Mouse (Mus musculus) bone marrow, adult 2 months (tissue): ENCODE results near the gene Armc5.

Experiments used
- CTCF ChIP-seq: fragments of 200-500 bp; IDR thresholded peaks from 2 replicates; pipeline ENCODE4 v1.5.1; 2011; ENCODE audit warnings: low read length, control low read depth; ENCODE audit not compliant: control insufficient read depth, insufficient read depth
- POLR2A ChIP-seq: fragments of 200-500 bp; IDR thresholded peaks from 2 replicates; pipeline ENCODE4 v1.6.1; 2011; ENCODE audit warnings: low read depth, mild to moderate bottlenecking, control low read depth, low read length, borderline replicate concordance; ENCODE audit not compliant: control insufficient read depth

DNA sequence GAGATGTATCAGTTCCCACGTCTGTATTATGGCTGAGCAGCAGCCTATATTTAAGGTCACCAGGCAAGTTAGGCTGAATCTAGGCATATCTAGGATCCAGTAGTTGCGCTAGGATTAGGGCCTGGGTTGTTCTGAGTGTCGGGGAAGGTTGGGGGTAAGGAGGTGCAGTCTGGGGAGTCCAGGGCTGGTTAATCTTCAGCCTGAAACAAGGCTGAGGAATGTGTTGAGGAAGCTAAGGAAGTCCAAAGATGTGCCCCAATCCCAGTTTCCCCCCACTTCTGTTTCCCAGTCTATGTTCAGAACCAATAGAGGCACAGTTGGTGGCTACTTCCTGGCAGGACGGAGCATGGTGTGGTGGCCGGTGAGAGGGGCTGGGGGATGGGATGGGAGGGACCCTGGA is 28.9 kb downstream of the Armc5 start:
- TF ChIP-seq CTCF (no peak), POLR2A (no peak)
